Mouse (Mus musculus) G1E (cell line): Measurements from ENCODE around the gene Stambpl1.

Experiments
- CTCF ChIP-seq: IDR thresholded peaks from 2 replicates; pipeline ENCODE4 v1.5.1; 2012; ENCODE audit warnings: low read depth, low read length, inconsistent platforms, mixed read lengths
- GATA1 ChIP-seq: IDR thresholded peaks from 2 replicates; pipeline ENCODE4 v1.6.1; 2012; ENCODE audit warnings: borderline replicate concordance, low read length, inconsistent platforms, mixed read lengths
- POLR2AphosphoS5 ChIP-seq: IDR thresholded peaks from 2 replicates; pipeline ENCODE4 v1.6.1; 2012; ENCODE audit warnings: low read depth, low read length, inconsistent platforms; ENCODE audit not compliant: insufficient replicate concordance
- TAL1 ChIP-seq: conservative IDR thresholded peaks from 2 replicates; pipeline ENCODE4 v1.6.1; 2012; ENCODE audit warnings: low read depth, low read length, inconsistent platforms, mixed read lengths

DNA sequence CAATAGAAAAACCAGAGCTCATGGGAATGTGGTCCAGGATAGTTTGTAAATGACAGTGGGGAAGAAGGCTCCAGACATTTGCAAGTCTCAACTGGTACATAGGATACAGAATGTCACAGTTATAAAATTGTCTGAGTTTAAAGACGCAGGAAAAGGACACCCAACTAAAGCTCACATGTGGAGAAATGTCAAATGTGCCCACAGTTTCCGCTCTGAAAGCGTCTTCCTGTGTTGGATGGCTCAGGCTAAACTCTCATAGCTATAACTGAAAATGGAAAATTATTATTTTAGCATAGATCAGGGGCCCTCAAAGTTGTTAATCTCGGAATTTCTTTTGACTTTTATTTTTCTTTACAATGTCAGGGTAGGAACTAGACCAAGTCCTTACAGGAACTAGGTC is 5.2 kb upstream of the Stambpl1 start:
- no peak for TF ChIP-seq CTCF
- no peak for TF ChIP-seq GATA1
- no peak for TF ChIP-seq POLR2AphosphoS5
- TF ChIP-seq TAL1, result no peak
